Mouse (Mus musculus): ENCODE data around the gene Fgd3. TPM values are rescaled to one million over a fixed set of nuclear protein-coding genes. Genes with fewer than 3 reads are reported as not detected.

The Fgd3 gene
- total RNA-seq, 2 experiments from 2014 or later: 8.7 to 10.2 TPM

- DNase-seq (ENCODE audit: extremely low spot score in 1 of 2, low spot score in 2 of 2): no peak
- intact Hi-C loops (cut with DNase I): no loop called here
Observed at GRCm38 (mm10) chr13:49260036-49260722, 59.9 kb downstream of the Fgd3 start.

GRCm38 (mm10) chr13:49257819-49258313 is 62.2 kb downstream of the Fgd3 start:
- intact Hi-C loops (cut with DNase I): no loop called here
- DNase-seq (ENCODE audit: extremely low spot score in 1 of 2, low spot score in 2 of 2): no peak

GRCm38 (mm10) chr13:49252746-49253145 is 67.4 kb downstream of the Fgd3 start:
- intact Hi-C loops (cut with DNase I): no loop called here
- peak in 1 of 2 experiments; percentile 27 for DNase-seq (ENCODE audit: extremely low spot score in 1 of 2, low spot score in 2 of 2)

GRCm38 (mm10) chr13:49252113-49252512 is 68.0 kb downstream of the Fgd3 start:
- no peak for DNase-seq (ENCODE audit: extremely low spot score in 1 of 2, low spot score in 2 of 2)
- intact Hi-C loops (cut with DNase I): no loop called here

- intact Hi-C loops (cut with DNase I): no loop called here
- DNase-seq (ENCODE audit: extremely low spot score in 1 of 2, low spot score in 2 of 2): no peak
Observed at GRCm38 (mm10) chr13:49250716-49251517, 69.2 kb downstream of the Fgd3 start.

- no peak for DNase-seq (ENCODE audit: extremely low spot score in 1 of 2, low spot score in 2 of 2)
- intact Hi-C loops (cut with DNase I): no loop called here
Observed at GRCm38 (mm10) chr13:49249634-49250033, 70.5 kb downstream of the Fgd3 start.

GRCm38 (mm10) chr13:49248923-49249322 is 71.2 kb downstream of the Fgd3 start:
- no peak for DNase-seq (ENCODE audit: extremely low spot score in 1 of 2, low spot score in 2 of 2)
- intact Hi-C loops (cut with DNase I): no loop called here

- intact Hi-C loops (cut with DNase I): no loop called here
- no peak for DNase-seq (ENCODE audit: extremely low spot score in 1 of 2, low spot score in 2 of 2)
Observed at GRCm38 (mm10) chr13:49248467-49248862, 71.6 kb downstream of the Fgd3 start, which contains the start of gene Susd3. Gene Susd3 (minus strand): TSS chr13:49248706.

- peak in 1 of 2 experiments; percentile 47 for DNase-seq (ENCODE audit: extremely low spot score in 1 of 2, low spot score in 2 of 2)
Observed at GRCm38 (mm10) chr13:49247740-49248466, 72.2 kb downstream of the Fgd3 start.

GRCm38 (mm10) chr13:49247232-49247739 is 72.8 kb downstream of the Fgd3 start:
- intact Hi-C loops (cut with DNase I): no loop called here
- no peak for DNase-seq (ENCODE audit: extremely low spot score in 1 of 2, low spot score in 2 of 2)

More at GRCm38 (mm10) chr13:49247740-49248466, 72.2 kb downstream of the Fgd3 start:
- intact Hi-C loops (cut with DNase I): no loop called here

- intact Hi-C loops (cut with DNase I): no loop called here
Observed at GRCm38 (mm10) chr13:49246626-49247025, 73.5 kb downstream of the Fgd3 start.

GRCm38 (mm10) chr13:49246011-49246410 is 74.1 kb downstream of the Fgd3 start:
- intact Hi-C loops (cut with DNase I): no loop called here
- DNase-seq (ENCODE audit: extremely low spot score in 1 of 2, low spot score in 2 of 2): no peak

More at GRCm38 (mm10) chr13:49246626-49247025, 73.5 kb downstream of the Fgd3 start:
- DNase-seq (ENCODE audit: extremely low spot score in 1 of 2, low spot score in 2 of 2): no peak

- DNase-seq (ENCODE audit: extremely low spot score in 1 of 2, low spot score in 2 of 2): no peak
- intact Hi-C loops (cut with DNase I): no loop called here
Observed at GRCm38 (mm10) chr13:49245251-49245650, 74.9 kb downstream of the Fgd3 start.

GRCm38 (mm10) chr13:49243492-49243891 is 76.6 kb downstream of the Fgd3 start:
- intact Hi-C loops (cut with DNase I): no loop called here
- no peak for DNase-seq (ENCODE audit: extremely low spot score in 1 of 2, low spot score in 2 of 2)

- peak in 1 of 2 experiments; percentile 57 for DNase-seq (ENCODE audit: extremely low spot score in 1 of 2, low spot score in 2 of 2)
- intact Hi-C loops (cut with DNase I): no loop called here
Observed at GRCm38 (mm10) chr13:49242321-49243065, 77.6 kb downstream of the Fgd3 start.

GRCm38 (mm10) chr13:49238737-49239136 is 81.4 kb downstream of the Fgd3 start:
- no peak for DNase-seq (ENCODE audit: extremely low spot score in 1 of 2, low spot score in 2 of 2)
- intact Hi-C loops (cut with DNase I): no loop called here

- DNase-seq (ENCODE audit: extremely low spot score in 1 of 2, low spot score in 2 of 2): no peak
- intact Hi-C loops (cut with DNase I): no loop called here
Observed at GRCm38 (mm10) chr13:49237617-49238016, 82.5 kb downstream of the Fgd3 start.

GRCm38 (mm10) chr13:49234711-49235110 is 85.4 kb downstream of the Fgd3 start:
- intact Hi-C loops (cut with DNase I): no loop called here
- no peak for DNase-seq (ENCODE audit: extremely low spot score in 1 of 2, low spot score in 2 of 2)
